Mouse (Mus musculus) megakaryocyte, embryonic 14.5 days (primary cell): Measurements from ENCODE around the gene Smtn. TPM values are rescaled to one million over a fixed set of nuclear protein-coding genes. Genes with fewer than 3 reads are reported as not detected.

ENCODE experiments used
- H3K27me3 ChIP-seq: replicated peaks from 2 replicates; pipeline ENCODE3; 2012; ENCODE audit warnings: inconsistent platforms
- H3K36me3 ChIP-seq: replicated peaks from 2 replicates; pipeline ENCODE3; 2012; ENCODE audit warnings: low read length, inconsistent platforms, mixed read lengths
- H3K4me1 ChIP-seq: 2 replicates; pipeline ENCODE4 v1.6.1; 2012; ENCODE audit warnings: inconsistent platforms
- H3K4me3 ChIP-seq: replicated peaks from 2 replicates; pipeline ENCODE3; 2012; ENCODE audit warnings: moderate library complexity, mild to moderate bottlenecking, inconsistent platforms
- H3K9me3 ChIP-seq: 2 replicates; pipeline ENCODE4 v1.6.1; 2012; ENCODE audit warnings: inconsistent platforms
- FLI1 ChIP-seq: IDR thresholded peaks from 2 replicates; pipeline ENCODE4 v1.6.1; 2012; ENCODE audit warnings: low read length, inconsistent platforms, mixed read lengths
- GATA1 ChIP-seq: IDR thresholded peaks from 3 replicates; pipeline ENCODE4 v1.6.1; 2012; ENCODE audit warnings: mixed read lengths, low read length, inconsistent platforms, borderline replicate concordance
- polyA plus RNA-seq: library from polyadenylated mRNA; stranded (reverse); fragments of >175 nt; gene quantifications from 2 replicates; pipeline ENCODE4 v1.2.3, GENCODE M21; 2012; ENCODE audit warnings: low replicate concordance; ENCODE audit not compliant: insufficient read depth

Smtn gene
- polyA plus RNA-seq, 1 experiment: 117 TPM

DNA sequence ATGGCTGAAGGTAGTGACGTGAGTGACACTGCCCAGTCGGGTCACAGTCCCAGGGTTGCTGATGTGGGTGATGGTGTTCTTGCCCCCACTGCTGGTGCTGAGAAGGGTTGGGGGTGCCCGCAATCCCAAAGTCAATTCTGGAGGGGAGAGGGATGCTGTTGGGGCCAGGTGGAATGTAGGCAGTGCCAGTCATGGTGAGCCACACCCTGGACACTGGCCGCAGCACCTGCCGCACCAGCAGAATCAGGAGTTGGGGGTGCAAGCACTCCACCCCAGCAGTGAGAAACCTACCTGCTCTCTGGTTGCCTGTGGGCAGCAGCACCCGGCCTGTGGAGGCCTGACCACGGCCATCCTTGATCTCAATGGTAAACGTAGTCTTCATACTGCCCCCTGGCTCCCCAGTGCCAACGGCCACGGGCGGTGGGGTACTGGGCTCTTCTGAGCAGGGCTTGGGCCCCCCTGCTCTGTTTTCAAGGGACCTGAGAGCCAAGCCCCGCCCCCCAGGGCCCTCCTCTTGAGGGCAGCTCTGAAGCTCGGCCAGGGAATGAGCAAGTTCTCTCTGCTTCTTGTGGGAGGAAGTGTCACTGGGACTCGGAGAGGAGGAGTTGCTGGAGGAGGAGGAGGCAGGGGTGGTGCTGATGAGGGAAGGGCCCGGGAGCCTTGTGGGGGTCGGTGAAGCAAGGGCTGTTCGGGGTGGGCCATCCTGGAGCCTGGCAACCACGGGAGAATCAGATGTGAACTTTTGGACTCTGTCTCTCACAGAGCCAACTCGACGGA, 10.7 kb downstream of the Smtn start:
- TF ChIP-seq GATA1: no peak
- no peak for TF ChIP-seq FLI1
- no peak overlapping the region for H3K4me3 ChIP-seq
- H3K4me1 ChIP-seq: peaks cover 15% of the 10 kb centered on the region
- peaks cover 100% of the 10 kb centered on the region for H3K36me3 ChIP-seq
- H3K9me3 ChIP-seq: no peaks in the 10 kb centered on the region
- peaks cover 2% of the 10 kb centered on the region for H3K27me3 ChIP-seq

DNA sequence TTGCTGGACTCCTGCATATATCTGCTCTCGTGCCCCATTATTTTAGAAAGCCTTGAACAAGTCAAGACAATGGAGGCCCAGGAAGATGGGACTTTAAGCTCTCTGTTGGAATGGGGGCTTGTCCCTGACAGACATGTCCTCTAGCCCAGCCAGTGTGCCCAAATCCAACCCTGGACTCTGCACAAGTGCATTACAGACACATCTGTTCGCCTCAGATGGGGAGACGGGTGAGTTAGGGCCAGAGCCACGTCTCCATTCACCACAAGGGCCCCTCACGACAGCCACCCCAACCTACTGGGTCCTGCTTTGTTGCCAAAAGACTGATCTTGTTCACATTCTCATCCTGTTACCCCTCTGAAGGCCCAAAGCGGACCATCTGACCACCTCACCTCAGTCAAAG, 12.2 kb downstream of the Smtn start:
- no peak overlapping the region for H3K4me3 ChIP-seq
- H3K4me1 ChIP-seq: peaks cover 11% of the 10 kb centered on the region; the same call in 1 of the 2 replicates
- TF ChIP-seq FLI1 (no peak), GATA1 (no peak)
- peaks cover 2% of the 10 kb centered on the region for H3K27me3 ChIP-seq
- peaks cover 100% of the 10 kb centered on the region for H3K36me3 ChIP-seq
- H3K9me3 ChIP-seq: no peaks in the 10 kb centered on the region

DNA sequence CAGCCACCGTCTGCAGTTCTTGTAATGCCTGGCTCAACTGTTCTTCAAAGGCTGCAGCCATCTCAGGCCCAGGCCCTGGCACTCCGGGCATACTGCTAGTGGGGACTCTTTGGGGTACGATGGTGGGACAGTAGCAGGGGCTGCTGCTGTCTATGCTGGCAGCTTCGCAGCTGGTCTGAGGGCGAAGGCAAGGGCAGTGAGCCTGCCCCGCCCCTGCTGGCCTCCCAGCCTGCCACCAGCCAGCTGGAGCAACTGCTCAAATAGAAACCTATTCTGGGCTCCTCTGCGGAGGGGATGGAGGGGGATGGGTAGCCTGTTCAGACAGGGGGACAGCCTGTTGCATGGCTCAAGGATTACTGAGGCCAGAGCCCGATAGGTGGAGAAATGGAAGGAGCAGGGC, 12.6 kb downstream of the Smtn start:
- Histone ChIP-seq H3K4me3 (no peak overlapping the region), H3K9me3 (no peaks in the 10 kb centered on the region), H3K27me3 (peaks cover 5% of the 10 kb centered on the region), H3K4me1 (peaks cover 7% of the 10 kb centered on the region; the same call in 1 of the 2 replicates), H3K36me3 (peaks cover 100% of the 10 kb centered on the region)
- TF ChIP-seq FLI1: no peak
- no peak for TF ChIP-seq GATA1

DNA sequence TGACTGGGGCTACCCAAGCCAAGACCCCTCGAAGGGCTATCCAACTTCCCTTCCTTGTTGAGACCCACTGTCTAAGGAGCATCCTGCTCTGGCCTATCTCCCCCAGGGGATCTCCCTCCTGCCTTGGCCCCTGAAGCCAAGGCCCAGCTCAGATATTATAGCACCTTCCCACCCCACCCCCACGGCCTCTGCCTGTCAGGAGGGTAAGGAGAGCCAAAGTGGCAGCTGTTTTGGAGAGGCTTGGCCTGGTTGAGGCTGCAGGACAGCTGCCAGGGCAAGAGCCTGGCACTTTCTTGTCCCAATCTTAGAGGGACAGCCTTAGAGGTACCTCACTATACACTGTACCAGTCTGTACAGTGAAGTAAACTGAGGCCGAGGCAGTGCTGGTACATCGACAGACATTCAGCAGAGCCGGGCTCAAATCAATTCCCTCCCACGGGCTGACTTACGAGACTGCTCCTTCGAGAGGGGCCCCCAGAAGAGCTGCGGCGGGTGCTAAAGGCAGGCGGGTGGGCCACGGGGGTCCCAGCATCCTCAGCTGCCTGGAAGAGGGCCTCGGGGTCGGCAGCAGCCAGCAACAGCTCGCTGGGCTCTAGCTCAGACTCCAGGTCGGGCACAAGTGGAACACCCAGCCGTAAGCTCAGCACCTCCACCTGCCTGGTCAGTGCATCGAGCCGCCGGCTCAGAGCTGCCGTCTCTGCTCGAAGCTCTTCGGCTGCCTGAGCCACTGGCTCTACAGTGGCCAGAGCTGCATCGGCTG, 13.3 kb downstream of the Smtn start:
- Histone ChIP-seq H3K27me3 (peaks cover 8% of the 10 kb centered on the region), H3K9me3 (no peaks in the 10 kb centered on the region), H3K4me3 (no peak overlapping the region), H3K36me3 (peaks cover 100% of the 10 kb centered on the region), H3K4me1 (peaks cover under 1% of the 10 kb centered on the region; the same call in 1 of the 2 replicates)
- no peak for TF ChIP-seq FLI1
- TF ChIP-seq GATA1: no peak

DNA sequence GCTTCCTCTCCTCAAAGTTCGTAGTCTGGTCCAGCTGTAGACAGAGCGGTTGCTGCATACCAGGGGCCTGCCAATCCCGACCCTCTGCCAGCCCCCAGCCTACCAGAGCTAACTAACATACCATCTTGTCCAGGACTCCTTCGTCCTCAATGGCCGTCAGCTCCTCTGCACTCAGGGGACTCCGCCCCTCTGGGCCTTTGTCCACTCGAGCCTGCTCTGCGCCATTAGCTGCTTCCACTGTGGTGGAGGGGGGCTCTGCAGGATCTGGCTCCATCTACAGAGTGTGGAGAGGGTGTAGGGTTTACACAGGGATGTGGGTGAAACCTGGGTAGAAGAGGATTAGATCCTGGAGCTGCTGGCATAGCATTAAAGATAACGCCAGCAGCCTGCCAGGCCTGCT, 14.2 kb downstream of the Smtn start:
- Histone ChIP-seq H3K36me3 (peaks cover 100% of the 10 kb centered on the region), H3K27me3 (peaks cover 11% of the 10 kb centered on the region), H3K4me1 (peaks cover under 1% of the 10 kb centered on the region; the same call in 1 of the 2 replicates), H3K9me3 (no peaks in the 10 kb centered on the region), H3K4me3 (no peak overlapping the region)
- TF ChIP-seq GATA1 (no peak), FLI1 (no peak)

DNA sequence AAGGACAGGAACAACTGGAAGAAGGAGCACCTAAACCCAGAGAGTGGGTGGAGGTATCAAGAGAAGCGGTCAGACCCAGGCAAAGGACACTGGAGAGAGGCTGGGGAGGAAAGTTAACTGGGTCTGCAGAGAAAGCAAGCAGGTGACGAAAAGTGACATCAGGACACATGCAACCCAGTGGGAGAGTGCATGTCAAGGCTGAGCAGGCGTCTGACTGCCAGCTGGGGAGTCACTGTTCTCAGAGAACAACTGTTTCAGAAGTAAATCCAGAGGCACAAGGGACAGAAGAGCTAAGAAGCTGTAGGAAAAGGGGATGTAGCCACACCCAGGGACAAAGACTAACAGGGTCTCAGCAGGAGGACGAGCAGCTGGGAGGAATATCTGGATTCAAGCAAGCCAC, 14.9 kb downstream of the Smtn start:
- H3K9me3 ChIP-seq: no peaks in the 10 kb centered on the region
- peaks cover 18% of the 10 kb centered on the region for H3K27me3 ChIP-seq
- H3K4me1 ChIP-seq: peaks cover 5% of the 10 kb centered on the region; the same call in 1 of the 2 replicates
- H3K36me3 ChIP-seq: peaks cover 100% of the 10 kb centered on the region
- TF ChIP-seq GATA1 (no peak), FLI1 (no peak)
- no peak overlapping the region for H3K4me3 ChIP-seq

DNA sequence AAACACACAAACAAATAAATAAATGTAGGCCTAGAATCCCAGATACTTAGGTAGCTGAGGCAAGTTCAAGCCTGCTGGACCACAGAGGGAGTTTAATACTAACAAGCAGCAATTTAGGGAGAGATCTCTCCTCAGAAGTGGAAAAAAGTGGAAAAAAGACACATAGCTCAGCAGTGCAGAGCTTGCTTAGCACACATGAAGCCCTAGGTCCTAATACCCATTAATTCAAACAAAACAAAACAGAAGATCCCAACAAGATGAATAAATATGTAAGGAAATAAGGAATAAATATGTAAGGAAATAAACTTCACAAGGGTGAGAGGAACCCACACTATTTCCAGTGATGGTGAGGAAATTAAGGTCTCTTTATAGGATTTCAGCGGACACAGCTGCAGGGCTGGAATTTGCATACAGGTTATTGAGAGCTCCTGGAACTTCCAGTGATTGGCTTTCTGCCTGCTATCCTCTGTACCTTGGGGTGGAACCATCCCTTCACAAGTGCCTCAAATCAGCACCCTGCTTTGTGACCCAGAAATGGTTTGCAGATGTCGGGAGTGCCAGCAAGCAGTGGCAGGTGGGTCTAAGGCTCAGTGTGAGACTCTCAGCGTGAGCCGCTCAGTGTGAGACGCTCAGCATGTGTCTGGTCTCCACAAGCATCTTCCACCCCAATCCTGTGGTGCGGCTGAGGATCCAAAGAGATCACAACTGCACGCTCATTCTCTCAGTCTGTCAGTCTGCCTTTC, 16.4 kb downstream of the Smtn start:
- peaks cover 100% of the 10 kb centered on the region for H3K36me3 ChIP-seq
- no peaks in the 10 kb centered on the region for H3K9me3 ChIP-seq
- H3K4me1 ChIP-seq: peaks cover 7% of the 10 kb centered on the region
- TF ChIP-seq GATA1: no peak
- TF ChIP-seq FLI1: no peak
- peaks cover 26% of the 10 kb centered on the region for H3K27me3 ChIP-seq
- H3K4me3 ChIP-seq: no peak overlapping the region

DNA sequence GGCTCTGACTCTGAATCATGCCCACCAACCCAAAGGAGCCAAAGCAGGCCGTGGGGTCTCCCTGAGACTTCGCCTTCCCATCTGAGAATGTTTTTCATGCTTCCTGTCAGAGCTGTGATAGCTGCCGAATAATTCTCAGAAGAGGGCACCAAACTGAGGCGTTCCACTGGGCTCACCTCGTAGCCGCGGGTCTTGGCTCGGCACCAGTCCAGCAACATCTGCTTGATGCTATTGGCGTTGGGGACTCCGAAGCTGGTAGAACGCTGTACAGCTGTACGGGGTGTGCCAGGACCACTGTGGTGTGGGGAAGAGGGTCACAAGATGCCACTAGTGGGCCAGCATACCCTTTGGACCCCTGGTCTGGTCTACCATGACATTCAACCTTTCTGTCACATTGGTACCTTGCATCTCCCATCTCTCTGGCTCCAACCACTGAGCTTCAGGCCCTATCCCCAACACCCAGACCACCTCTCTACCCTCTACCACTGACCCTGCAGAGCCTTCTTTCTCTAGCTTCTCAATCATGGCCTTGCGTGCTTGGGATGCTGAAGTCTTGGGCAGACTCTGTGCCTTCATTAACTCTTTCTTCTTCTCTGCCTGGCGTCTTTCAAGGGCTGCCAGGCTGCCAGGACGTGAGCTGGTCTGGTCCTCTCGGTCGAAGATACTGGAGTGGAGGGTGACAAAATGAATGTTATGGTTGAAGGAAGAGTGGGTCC, 18.0 kb downstream of the Smtn start:
- Histone ChIP-seq H3K27me3 (peaks cover 39% of the 10 kb centered on the region), H3K36me3 (peaks cover 98% of the 10 kb centered on the region), H3K9me3 (no peaks in the 10 kb centered on the region), H3K4me1 (peaks cover 22% of the 10 kb centered on the region), H3K4me3 (no peak overlapping the region)
- TF ChIP-seq GATA1 (no peak), FLI1 (no peak)

DNA sequence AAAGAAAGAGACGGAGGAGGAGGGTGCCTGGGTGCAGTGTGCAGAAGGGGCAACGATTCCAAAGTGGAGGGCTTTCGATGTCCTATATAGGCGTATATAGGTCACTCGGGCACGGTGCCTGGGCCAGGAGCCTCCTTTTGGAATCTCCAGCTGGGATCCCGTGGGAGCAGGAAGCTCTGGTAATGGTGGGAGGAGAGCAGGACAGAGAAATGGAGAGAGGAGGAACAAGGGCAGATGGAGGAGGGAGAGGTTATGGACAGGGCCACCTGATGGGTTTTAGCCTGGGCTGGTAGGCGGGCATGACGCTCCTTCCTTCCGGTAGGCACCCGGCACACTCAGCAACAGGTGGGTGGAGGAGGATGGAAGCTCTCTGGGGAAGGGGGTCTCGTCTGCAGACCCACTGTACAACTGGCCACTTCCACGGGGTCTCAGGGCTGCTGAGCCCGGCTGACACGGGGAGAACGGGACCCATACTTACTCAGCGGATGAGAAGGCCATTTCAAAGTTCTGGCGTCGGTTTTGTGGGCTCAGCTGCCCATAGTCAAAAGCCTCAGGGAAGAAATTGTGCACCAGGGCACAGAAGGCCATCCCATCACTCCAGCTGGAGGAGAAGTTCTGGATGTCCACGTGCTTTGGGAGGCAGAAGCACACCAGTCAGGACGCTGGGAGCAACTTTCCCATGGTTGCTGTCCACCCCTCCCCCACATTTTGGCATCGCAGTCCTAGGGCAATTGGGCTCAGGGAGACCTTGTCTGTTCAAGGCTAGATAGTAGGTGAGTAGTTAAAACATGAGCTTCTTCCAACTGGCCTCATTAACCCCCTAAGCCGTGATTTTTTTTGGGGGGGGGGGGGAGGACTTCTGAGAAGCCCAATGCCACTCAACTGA, 18.8 kb downstream of the Smtn start:
- Histone ChIP-seq H3K36me3 (peaks cover 92% of the 10 kb centered on the region), H3K4me1 (peaks cover 31% of the 10 kb centered on the region), H3K27me3 (peaks cover 48% of the 10 kb centered on the region), H3K4me3 (no peak overlapping the region), H3K9me3 (no peaks in the 10 kb centered on the region)
- TF ChIP-seq GATA1: no peak
- TF ChIP-seq FLI1: no peak
